Mouse (Mus musculus) liver, postnatal 0 days (tissue): Measurements from ENCODE around the gene Pla2g2d.

Source experiments
- CTCF ChIP-seq: sonication (generic); IDR thresholded peaks from 2 replicates; pipeline ENCODE4 v1.5.1; 2016; ENCODE audit warnings: antibody characterized with exemption, low read depth
- EP300 ChIP-seq: IDR thresholded peaks from 2 replicates; pipeline ENCODE4 v1.6.1; 2016; ENCODE audit warnings: antibody characterized with exemption, low read depth, mild to moderate bottlenecking

GRCm38 (mm10) chr4:138752603-138753002 is 22.9 kb upstream of the Pla2g2d start:
- TF ChIP-seq CTCF (no peak), EP300 (no peak)
